Mouse (Mus musculus): ENCODE measurements around the gene Etv1. TPM values are rescaled to one million over a fixed set of nuclear protein-coding genes. Genes with fewer than 3 reads are reported as not detected.
A peak's percentile ranks its signal among the peaks of the same experiment; 100 is the strongest.
"Not testable (repeated sequence)": the region's sequence is repeated elsewhere in the genome, so short reads cannot be mapped to it uniquely, and the experiment has no call there.

Gene Etv1
- polyA plus RNA-seq, 1 experiment from 2014 or later = 1.2 TPM

GRCm38 (mm10) chr12:38816235-38816634, 37.1 kb downstream of the Etv1 start:
- H3K27me3 ChIP-seq = no peaks in the 10 kb centered on the region
- DNase-seq (ENCODE audit: low read depth, low spot score) = no peak
- POLR2A ChIA-PET = no interaction called here
- in situ Hi-C loops (cut with MboI; ENCODE audit: low pct_unique_long_range_greater_than_20kb) = no loop called here
- CTCF ChIA-PET = no interaction called here
- no peak for ATAC-seq
- no peak for TF ChIP-seq CTCF (IDR thresholded peaks at IDR 0.05)

DNA sequence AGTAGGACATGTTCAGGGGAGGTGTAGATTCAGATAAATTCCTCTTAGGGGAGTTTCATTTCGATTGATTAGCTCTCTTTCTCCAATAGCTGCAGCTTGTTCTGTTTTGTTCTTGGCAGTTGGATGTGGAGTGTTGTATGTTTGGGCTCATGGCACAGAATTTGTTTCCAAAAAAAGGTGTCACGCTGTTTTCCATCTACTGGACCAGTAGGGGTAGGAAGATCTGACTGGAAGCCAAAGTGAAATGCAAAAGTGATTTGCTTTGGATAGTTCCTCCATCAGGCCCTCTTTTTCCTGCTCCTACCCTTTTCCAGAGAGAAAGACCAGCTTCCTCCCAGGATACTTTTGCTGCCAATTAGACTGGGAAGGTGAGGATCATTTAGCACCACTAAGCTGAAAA, 39.1 kb downstream of the Etv1 start:
- TF ChIP-seq CTCF (IDR thresholded peaks at IDR 0.05) = no peak
- DNase-seq (ENCODE audit: low read depth, low spot score) (no peak), ATAC-seq (no peak)
- POLR2A ChIA-PET = no interaction called here
- in situ Hi-C loops (cut with MboI; ENCODE audit: low pct_unique_long_range_greater_than_20kb) = no loop called here
- H3K27me3 ChIP-seq = no peaks in the 10 kb centered on the region
- CTCF ChIA-PET = no interaction called here

DNA sequence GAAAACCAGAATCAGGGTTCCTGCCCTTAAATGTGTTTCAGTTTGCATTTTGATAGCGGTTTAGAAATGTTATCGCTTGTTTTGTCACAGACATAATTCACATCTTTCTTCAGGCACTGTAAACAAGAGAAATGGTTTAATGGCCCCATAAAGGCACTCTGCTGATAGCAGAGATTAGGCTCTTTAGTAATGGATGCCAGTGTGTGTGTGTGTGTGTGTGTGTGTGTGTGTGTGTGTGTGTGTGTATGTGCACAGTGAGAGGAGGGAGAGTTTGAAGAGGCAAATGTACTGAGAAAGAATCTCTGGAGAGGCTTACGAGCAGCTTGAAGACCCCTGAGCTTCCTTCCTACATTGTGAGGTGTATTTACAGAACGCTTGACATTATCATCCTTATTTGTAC, 41.5 kb downstream of the Etv1 start:
- DNase-seq (ENCODE audit: low read depth, low spot score) (no peak), ATAC-seq (no peak)
- ChIA-PET CTCF (no interaction called here), POLR2A (interaction anchor here (0.6 kb wide), 1 partner anchor 406 kb away, joined by 3 read pairs; no protein-coding TSS in a partner anchor)
- no peak for TF ChIP-seq CTCF (IDR thresholded peaks at IDR 0.05)
- in situ Hi-C loops (cut with MboI; ENCODE audit: low pct_unique_long_range_greater_than_20kb) = no loop called here
- H3K27me3 ChIP-seq = no peaks in the 10 kb centered on the region

- in situ Hi-C loops (cut with MboI; ENCODE audit: low pct_unique_long_range_greater_than_20kb) = no loop called here
- CTCF ChIA-PET = no interaction called here
- no peak for ATAC-seq
- no peak for DNase-seq (ENCODE audit: low read depth, low spot score)
- peaks cover 14% of the 10 kb centered on the region for H3K27me3 ChIP-seq
- no peak for TF ChIP-seq CTCF (IDR thresholded peaks at IDR 0.05)
- POLR2A ChIA-PET = no interaction called here
Measured at GRCm38 (mm10) chr12:38824405-38824804, 45.2 kb downstream of the Etv1 start.

- no peak for ATAC-seq
- H3K27me3 ChIP-seq = peaks cover 4% of the 10 kb centered on the region
- in situ Hi-C loops (cut with MboI; ENCODE audit: low pct_unique_long_range_greater_than_20kb) = no loop called here
- ChIA-PET CTCF (no interaction called here), POLR2A (no interaction called here)
- DNase-seq (ENCODE audit: low read depth, low spot score) = no peak
- no peak for TF ChIP-seq CTCF (IDR thresholded peaks at IDR 0.05)
Measured at GRCm38 (mm10) chr12:38832981-38833380, 53.8 kb downstream of the Etv1 start.

- POLR2A ChIA-PET = no interaction called here
Measured at GRCm38 (mm10) chr12:38834581-38834980, 55.4 kb downstream of the Etv1 start.

DNA sequence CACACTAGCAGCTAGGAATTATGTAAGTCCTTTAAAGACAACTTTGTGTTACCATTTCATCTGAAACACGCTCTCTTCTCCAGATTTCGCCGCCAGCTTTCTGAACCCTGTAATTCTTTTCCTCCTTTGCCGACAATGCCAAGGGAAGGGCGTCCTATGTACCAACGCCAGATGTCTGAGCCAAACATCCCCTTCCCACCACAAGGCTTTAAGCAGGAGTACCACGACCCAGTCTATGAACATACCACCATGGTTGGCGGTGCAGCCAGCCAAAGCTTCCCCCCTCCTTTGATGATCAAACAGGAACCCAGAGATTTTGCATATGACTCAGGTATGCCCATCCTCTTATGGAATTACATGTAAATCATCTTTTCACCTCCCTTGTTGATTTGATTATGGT, 55.8 kb downstream of the Etv1 start:
- DNase-seq (ENCODE audit: low read depth, low spot score); POLR2A ChIA-PET; ATAC-seq; H3K27me3 ChIP-seq; in situ Hi-C loops (cut with MboI; ENCODE audit: low pct_unique_long_range_greater_than_20kb): not testable (repeated sequence)
- CTCF ChIA-PET = interaction anchor here (1.0 kb wide), 1 partner anchor 9 kb away, joined by 3 read pairs; no protein-coding TSS in a partner anchor

More at GRCm38 (mm10) chr12:38834581-38834980, 55.4 kb downstream of the Etv1 start:
- ATAC-seq (no peak), DNase-seq (ENCODE audit: low read depth, low spot score) (no peak)
- CTCF ChIA-PET = interaction anchor here (1.0 kb wide), 1 partner anchor 10 kb away, joined by 3 read pairs; no protein-coding TSS in a partner anchor
- no peak for TF ChIP-seq CTCF (IDR thresholded peaks at IDR 0.05)
- H3K27me3 ChIP-seq = no peaks in the 10 kb centered on the region
- in situ Hi-C loops (cut with MboI; ENCODE audit: low pct_unique_long_range_greater_than_20kb) = no loop called here

DNA sequence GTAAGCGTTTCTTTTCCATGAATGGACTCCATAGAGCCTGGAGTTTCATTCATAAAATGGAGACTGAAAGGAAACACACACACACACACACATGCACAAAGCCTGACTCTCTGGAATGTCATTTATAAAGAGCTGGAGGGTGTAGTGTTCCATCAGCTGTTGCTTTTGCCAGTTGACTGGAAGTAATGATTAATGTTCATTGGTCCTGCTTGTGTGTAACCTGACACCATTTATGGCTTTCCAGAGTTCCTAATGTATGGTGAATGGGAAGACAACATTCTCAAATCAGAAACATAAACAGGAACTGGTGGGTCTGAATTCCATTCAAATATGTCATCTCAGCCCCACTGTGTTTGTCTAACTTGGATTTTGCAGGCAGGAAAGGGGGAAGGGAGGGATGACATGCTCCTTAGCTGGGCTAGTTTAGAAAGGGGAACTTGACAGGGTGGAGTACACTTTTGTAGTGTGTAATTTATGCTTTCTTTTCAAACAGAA, 64.7 kb downstream of the Etv1 start:
- no peak for TF ChIP-seq CTCF (IDR thresholded peaks at IDR 0.05)
- DNase-seq (ENCODE audit: low read depth, low spot score) (peak; percentile 19), ATAC-seq (peak; percentile 93)
- in situ Hi-C loops (cut with MboI; ENCODE audit: low pct_unique_long_range_greater_than_20kb) = no loop called here
- no peaks in the 10 kb centered on the region for H3K27me3 ChIP-seq
- ChIA-PET CTCF (interaction anchor here (0.8 to 1.0 kb wide), 2 partner anchors 9 to 10 kb away, joined by 3 read pairs; no protein-coding TSS in a partner anchor), POLR2A (interaction anchor here (0.6 kb wide), 1 partner anchor 8 kb away, joined by 3 read pairs; no protein-coding TSS in a partner anchor)

GRCm38 (mm10) chr12:38847500-38848261, 68.5 kb downstream of the Etv1 start:
- ChIA-PET CTCF (interaction anchor here (1.1 kb wide), 1 partner anchor 16 kb away, joined by 3 read pairs; no protein-coding TSS in a partner anchor), POLR2A (no interaction called here)
- in situ Hi-C loops (cut with MboI; ENCODE audit: low pct_unique_long_range_greater_than_20kb) = no loop called here
- H3K27me3 ChIP-seq = no peaks in the 10 kb centered on the region
- ATAC-seq (no peak), DNase-seq (ENCODE audit: low read depth, low spot score) (no peak)
- TF ChIP-seq CTCF (IDR thresholded peaks at IDR 0.05) = no peak

DNA sequence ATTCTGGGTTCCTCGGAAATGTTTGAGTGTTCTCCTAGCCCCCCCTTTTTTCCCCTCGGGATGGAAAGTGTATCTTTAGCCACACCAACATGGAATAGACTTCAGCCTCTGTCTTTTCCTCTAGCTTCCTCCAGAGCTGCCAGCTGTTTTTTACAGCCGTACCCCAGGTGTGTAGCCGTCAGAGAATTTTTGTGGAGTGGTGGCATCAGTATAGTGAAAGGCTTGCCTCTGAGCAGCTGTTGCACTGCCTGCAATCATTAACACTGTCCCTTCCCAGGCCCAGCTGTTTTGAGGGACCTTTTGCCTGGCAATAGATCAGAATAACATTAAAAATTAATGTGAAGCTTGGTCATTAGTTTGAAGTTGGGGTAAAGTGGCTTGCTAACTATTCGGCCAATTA, 70.8 kb downstream of the Etv1 start:
- in situ Hi-C loops (cut with MboI; ENCODE audit: low pct_unique_long_range_greater_than_20kb) = no loop called here
- CTCF ChIA-PET = no interaction called here
- DNase-seq (ENCODE audit: low read depth, low spot score) = no peak
- POLR2A ChIA-PET = no interaction called here
- no peak for ATAC-seq
- TF ChIP-seq CTCF (IDR thresholded peaks at IDR 0.05) = no peak
- H3K27me3 ChIP-seq = no peaks in the 10 kb centered on the region

- in situ Hi-C loops (cut with MboI; ENCODE audit: low pct_unique_long_range_greater_than_20kb) = no loop called here
- no peak for TF ChIP-seq CTCF (IDR thresholded peaks at IDR 0.05)
- CTCF ChIA-PET = interaction anchor here (0.8 kb wide), 1 partner anchor 10 kb away, joined by 3 read pairs; no protein-coding TSS in a partner anchor
- ATAC-seq (peak; percentile 39), DNase-seq (ENCODE audit: low read depth, low spot score) (no peak)
- POLR2A ChIA-PET = no interaction called here
- no peaks in the 10 kb centered on the region for H3K27me3 ChIP-seq
Measured at GRCm38 (mm10) chr12:38854274-38854673, 75.1 kb downstream of the Etv1 start.

All from Patski (cell line).